Mouse (Mus musculus) myocyte (in vitro differentiated cells): ENCODE data around the gene Gm42688. TPM values are rescaled to one million over a fixed set of nuclear protein-coding genes. Genes with fewer than 3 reads are reported as not detected.

ENCODE experiments used
- H3K27me3 ChIP-seq: one replicate; pipeline ENCODE4 v1.6.1; 2011; ENCODE audit not compliant: control insufficient read depth, insufficient read depth, insufficient read length
- H3K36me3 ChIP-seq: one replicate; pipeline ENCODE4 v1.6.1; 2011; ENCODE audit not compliant: control insufficient read depth, insufficient read depth
- H3K4me2 ChIP-seq: one replicate; pipeline ENCODE4 v1.6.1; 2011; ENCODE audit warnings: low read depth, control low read depth
- H3K4me3 ChIP-seq: one replicate; pipeline ENCODE4 v1.5.1; 2011; ENCODE audit warnings: mild to moderate bottlenecking, control low read depth, moderate library complexity
- H3K79me2 ChIP-seq: one replicate; pipeline ENCODE4 v1.6.1; 2011; ENCODE audit not compliant: control insufficient read depth, insufficient read depth
- H3ac ChIP-seq: one replicate; pipeline ENCODE4 v1.6.1; 2011; ENCODE audit not compliant: control insufficient read depth, insufficient read length
- CEBPB ChIP-seq: IDR thresholded peaks from 2 replicates; pipeline ENCODE4 v1.6.1; 2011; ENCODE audit warnings: mild to moderate bottlenecking, moderate library complexity; ENCODE audit not compliant: poor library complexity, insufficient read depth, severe bottlenecking
- E2F4 ChIP-seq: IDR thresholded peaks from one replicate; pipeline ENCODE4 v1.6.1; 2011; ENCODE audit warnings: mild to moderate bottlenecking, control low read depth, moderate library complexity; ENCODE audit not compliant: insufficient read depth
- MAX ChIP-seq: IDR thresholded peaks from one replicate; pipeline ENCODE4 v1.6.1; 2011; ENCODE audit warnings: low read depth, mild to moderate bottlenecking, control low read depth
- MYOD1 ChIP-seq, 3 experiments: IDR thresholded peaks; one replicate each; pipeline ENCODE4 v1.6.1; 2011; ENCODE audit warnings: control low read depth in 2 of 3, low read depth in 2 of 3, mild to moderate bottlenecking in 2 of 3, moderate library complexity in 1 of 3; ENCODE audit not compliant: insufficient read length in 2 of 3, control insufficient read depth in 1 of 3
- MYOG ChIP-seq, 3 experiments: IDR thresholded peaks; one replicate each; pipeline ENCODE4 v1.6.1; 2011; ENCODE audit warnings: control low read depth in 2 of 3, low read depth in 2 of 3, mild to moderate bottlenecking in 2 of 3; ENCODE audit not compliant: insufficient read length in 2 of 3, control insufficient read depth in 1 of 3, insufficient read depth in 1 of 3
- POLR2A ChIP-seq: IDR thresholded peaks from one replicate; pipeline ENCODE4 v1.6.1; 2011; ENCODE audit warnings: low read depth, mild to moderate bottlenecking, control low read depth, moderate library complexity; ENCODE audit not compliant: insufficient read length
- POLR2AphosphoS2 ChIP-seq: IDR thresholded peaks from one replicate; pipeline ENCODE4 v1.6.1; 2011; ENCODE audit warnings: low read depth, control low read depth; ENCODE audit not compliant: insufficient read length
- REST ChIP-seq: IDR thresholded peaks from one replicate; pipeline ENCODE4 v1.6.1; 2011; ENCODE audit warnings: mild to moderate bottlenecking, control low read depth, moderate library complexity; ENCODE audit not compliant: insufficient read depth, insufficient read length
- SRF ChIP-seq: IDR thresholded peaks from one replicate; pipeline ENCODE4 v1.6.1; 2011; ENCODE audit warnings: low read depth; ENCODE audit not compliant: control insufficient read depth, insufficient read length
- TCF12 ChIP-seq: IDR thresholded peaks from one replicate; pipeline ENCODE4 v1.6.1; 2011; ENCODE audit warnings: mild to moderate bottlenecking, control low read depth; ENCODE audit not compliant: poor library complexity, insufficient read depth, severe bottlenecking
- TCF3 ChIP-seq: IDR thresholded peaks from one replicate; pipeline ENCODE4 v1.6.1; 2011; ENCODE audit warnings: low read depth, control low read depth; ENCODE audit not compliant: insufficient read length
- USF1 ChIP-seq: IDR thresholded peaks from one replicate; pipeline ENCODE4 v1.6.1; 2011; ENCODE audit warnings: low read depth, mild to moderate bottlenecking, control low read depth, moderate library complexity
- polyA plus RNA-seq: library from polyadenylated mRNA; unstranded; fragments of >200 nt; fragmentation: generic; extraction: Trizol; gene quantifications from one replicate; pipeline ENCODE4 v1.2.1, GENCODE M21; 2012; ENCODE audit warnings: missing spikeins

Gm42688 gene
- polyA plus RNA-seq, 1 experiment: 0.96 TPM

GRCm38 (mm10) chr6:83111510-83112136 lies 10.2 kb downstream of the Gm42688 start:
- no peak overlapping the region for H3K4me2 ChIP-seq
- H3K79me2 ChIP-seq: peaks cover 26% of the 10 kb centered on the region
- no peak overlapping the region for H3K4me3 ChIP-seq
- H3K36me3 ChIP-seq: peaks cover 3% of the 10 kb centered on the region
- TF ChIP-seq E2F4 (no peak), POLR2A (no peak), CEBPB (no peak), SRF (no peak), MAX (no peak), MYOD1 (IDR thresholded peaks at IDR 0.05; ENCODE audit: control insufficient read depth in 1 of 3, insufficient read length in 2 of 3, low read depth in 2 of 3) (no peak), USF1 (no peak), TCF12 (no peak), TCF3 (no peak), REST (no peak), POLR2AphosphoS2 (no peak), MYOG (IDR thresholded peaks at IDR 0.05; ENCODE audit: control insufficient read depth in 1 of 3, insufficient read depth in 1 of 3, insufficient read length in 2 of 3, low read depth in 2 of 3) (no peak)
- H3K27me3 ChIP-seq: no peaks in the 10 kb centered on the region
- no peak overlapping the region for H3ac ChIP-seq

DNA sequence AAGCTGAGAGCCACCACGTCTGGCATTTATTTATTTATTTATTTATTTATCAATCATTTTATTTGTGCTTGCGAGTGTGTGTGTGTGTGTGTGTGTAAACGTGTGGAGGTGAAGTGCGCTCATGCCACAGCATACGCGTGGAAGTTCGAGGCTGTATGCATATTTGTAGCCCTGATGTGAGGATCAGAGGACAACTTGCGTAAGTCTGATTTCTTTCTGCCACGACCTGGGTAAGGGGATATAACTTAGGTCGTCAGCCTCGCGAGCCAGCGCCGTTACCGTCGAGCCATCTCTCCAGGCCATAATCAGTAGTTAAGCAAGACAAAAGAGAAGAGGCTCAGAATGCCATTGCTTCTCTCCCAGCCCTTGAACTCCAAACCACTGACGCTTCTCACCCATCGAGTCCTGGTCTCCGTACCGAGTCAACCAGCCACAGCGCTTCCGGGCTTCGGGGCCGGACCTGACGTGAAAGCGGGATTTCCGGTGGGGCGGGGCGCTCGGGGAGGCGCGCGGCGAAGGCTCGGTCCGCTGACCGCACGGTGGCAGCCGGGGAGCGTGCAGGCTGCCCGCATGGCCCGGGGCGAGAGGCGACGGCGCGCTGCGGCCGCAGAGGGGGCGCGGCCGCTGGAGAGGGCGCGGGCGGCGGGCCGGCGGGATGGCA lies 13.7 kb downstream of the Gm42688 start, which contains the start of gene Mogs:
Mogs (plus strand) TSS at position 486 of the 661 bp plus-strand sequence.
- peaks cover 3% of the 10 kb centered on the region for H3K36me3 ChIP-seq
- H3K4me2 ChIP-seq: peak within 1 kb of the TSS; percentile 88
- peak in 1 of 3 experiments; percentile 10 for TF ChIP-seq MYOD1 (IDR thresholded peaks at IDR 0.05; ENCODE audit: control insufficient read depth in 1 of 3, insufficient read length in 2 of 3, low read depth in 2 of 3)
- TF ChIP-seq E2F4: no peak
- TF ChIP-seq POLR2AphosphoS2: peak; percentile 83
- peak; percentile 93 for TF ChIP-seq POLR2A
- H3K27me3 ChIP-seq: no peaks in the 10 kb centered on the region
- H3K4me3 ChIP-seq: peak within 1 kb of the TSS; percentile 75
- peaks cover 20% of the 10 kb centered on the region for H3K79me2 ChIP-seq
- peak within 1 kb of the TSS; percentile 90 for H3ac ChIP-seq

DNA sequence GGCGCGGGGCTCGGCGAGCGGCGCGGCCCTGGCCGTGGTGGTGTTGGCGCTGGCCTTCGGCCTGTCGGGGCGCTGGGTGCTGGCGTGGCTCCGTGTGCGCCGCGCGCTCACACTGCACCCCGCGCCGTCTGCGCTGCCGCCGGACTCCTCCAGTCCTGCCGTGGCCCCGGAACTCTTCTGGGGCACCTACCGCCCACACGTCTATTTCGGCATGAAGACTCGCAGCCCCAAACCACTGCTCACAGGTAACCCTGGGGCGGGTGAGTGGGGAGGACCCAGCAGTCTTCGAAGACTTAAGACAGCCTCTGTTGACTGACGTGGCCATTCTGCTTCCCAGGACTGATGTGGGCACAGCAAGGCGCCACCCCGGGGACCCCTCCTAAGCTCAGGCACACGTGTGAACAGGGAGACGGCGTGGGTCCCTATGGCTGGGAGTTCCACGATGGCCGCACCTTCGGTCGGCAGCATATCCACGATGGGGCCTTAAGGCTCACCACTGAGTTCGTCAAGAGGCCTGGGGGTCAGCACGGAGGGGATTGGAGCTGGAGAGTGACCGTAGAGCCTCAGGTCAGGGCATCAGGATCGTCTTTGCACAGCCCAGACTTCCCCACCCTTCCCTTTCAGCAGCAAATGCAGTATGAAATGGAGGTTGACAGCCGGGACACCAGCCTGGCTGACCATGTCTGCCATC lies 14.4 kb downstream of the Gm42688 start:
- peak overlapping the region; percentile 90 for H3ac ChIP-seq
- no peak for TF ChIP-seq MYOD1 (IDR thresholded peaks at IDR 0.05; ENCODE audit: control insufficient read depth in 1 of 3, insufficient read length in 2 of 3, low read depth in 2 of 3)
- TF ChIP-seq MAX: no peak
- TF ChIP-seq POLR2AphosphoS2: no peak
- TF ChIP-seq SRF: no peak
- TF ChIP-seq REST: no peak
- no peak for TF ChIP-seq CEBPB
- no peak for TF ChIP-seq MYOG (IDR thresholded peaks at IDR 0.05; ENCODE audit: control insufficient read depth in 1 of 3, insufficient read depth in 1 of 3, insufficient read length in 2 of 3, low read depth in 2 of 3)
- no peak for TF ChIP-seq E2F4
- TF ChIP-seq USF1: no peak
- no peak for TF ChIP-seq TCF3
- H3K4me2 ChIP-seq: peak overlapping the region; percentile 88
- peaks cover 20% of the 10 kb centered on the region for H3K79me2 ChIP-seq
- no peaks in the 10 kb centered on the region for H3K36me3 ChIP-seq
- H3K27me3 ChIP-seq: no peaks in the 10 kb centered on the region
- H3K4me3 ChIP-seq: peak overlapping the region; percentile 75

DNA sequence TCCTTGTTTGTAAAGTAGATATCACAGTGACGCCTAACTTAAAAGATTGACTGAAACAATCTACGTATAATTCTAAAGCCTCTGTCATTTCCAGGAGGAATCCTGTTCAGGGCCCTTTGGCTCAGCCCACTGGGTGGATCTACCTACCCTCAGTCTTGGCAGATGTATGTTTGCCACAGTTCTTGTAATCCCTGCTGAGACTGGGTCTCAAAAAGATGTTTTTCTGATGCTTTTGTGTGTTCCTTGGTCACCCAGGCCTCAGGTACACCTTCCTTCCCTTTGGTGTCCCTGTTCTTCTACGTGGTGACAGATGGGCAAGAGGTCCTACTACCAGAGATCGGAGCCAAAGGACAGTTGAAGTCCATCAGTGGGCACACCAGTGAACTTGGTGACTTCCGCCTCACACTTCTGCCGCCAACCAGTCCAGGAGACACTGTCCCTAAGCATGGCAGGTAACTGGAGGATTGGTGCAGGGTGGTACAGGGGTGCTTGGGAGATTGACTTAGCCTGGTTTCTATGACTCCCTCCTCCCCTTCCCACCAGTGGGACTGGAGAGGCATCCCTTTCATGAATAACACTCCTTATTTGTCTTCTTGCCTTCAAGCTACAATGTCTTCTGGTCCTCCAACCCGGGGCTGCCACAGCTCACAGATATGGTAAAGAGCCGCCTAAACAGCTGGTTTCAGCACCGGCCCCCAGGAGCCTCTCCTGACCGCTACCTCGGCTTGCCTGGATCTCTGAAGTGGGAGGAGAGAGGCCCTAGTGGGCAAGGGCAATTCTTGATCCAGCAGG lies 15.2 kb downstream of the Gm42688 start:
- Histone ChIP-seq H3K27me3 (no peaks in the 10 kb centered on the region), H3K4me2 (peak overlapping the region; percentile 88), H3K4me3 (peak overlapping the region; percentile 75), H3K79me2 (peaks cover 21% of the 10 kb centered on the region), H3K36me3 (no peaks in the 10 kb centered on the region), H3ac (peak overlapping the region; percentile 90)
- TF ChIP-seq USF1 (no peak), SRF (no peak), MAX (no peak), POLR2AphosphoS2 (peak; percentile 28)
